Mouse (Mus musculus) hindbrain, postnatal 0 days (tissue): Measurements from ENCODE around the gene Ccdc88a. TPM values are rescaled to one million over a fixed set of nuclear protein-coding genes. Genes with fewer than 3 reads are reported as not detected.
A peak's percentile ranks its signal among the peaks of the same experiment; 100 is the strongest.
"Not testable (repeated sequence)": the region's sequence is repeated elsewhere in the genome, so short reads cannot be mapped to it uniquely, and the experiment has no call there.

Experiments used
- ATAC-seq: fragments of 200-750 bp; cut with Nextera tagmentation; 2 replicates; pipeline ENCODE4 v1.8.0; 2017; ENCODE audit warnings: mild to moderate bottlenecking, moderate TSS enrichment, moderate library complexity
- DNase-seq: peaks from one replicate; pipeline ENCODE4 v3.0.0-alpha.2; 2015; ENCODE audit warnings: low spot score
- H3K27ac ChIP-seq: fragments of 300-500 bp; sonication (generic); 2 replicates; pipeline ENCODE4 v1.5.1; 2014; ENCODE audit warnings: mild to moderate bottlenecking
- H3K27me3 ChIP-seq: fragments of 300-500 bp; sonication (generic); 2 replicates; pipeline ENCODE4 v1.6.1; 2014; ENCODE audit warnings: low read length, mixed read lengths; ENCODE audit not compliant: insufficient read depth
- H3K36me3 ChIP-seq: fragments of 300-500 bp; sonication (generic); 2 replicates; pipeline ENCODE4 v1.6.1; 2014; ENCODE audit warnings: low read length, mixed read lengths; ENCODE audit not compliant: insufficient read depth
- H3K4me1 ChIP-seq: fragments of 300-500 bp; sonication (generic); 2 replicates; pipeline ENCODE4 v1.6.1; 2014; ENCODE audit warnings: antibody characterized with exemption, low read length, mixed read lengths; ENCODE audit not compliant: insufficient read depth
- H3K4me2 ChIP-seq: fragments of 300-500 bp; sonication (generic); 2 replicates; pipeline ENCODE4 v1.6.1; 2014; ENCODE audit warnings: low read depth, mild to moderate bottlenecking, low read length, moderate library complexity, mixed read lengths
- H3K4me3 ChIP-seq: fragments of 300-500 bp; sonication (generic); 2 replicates; pipeline ENCODE4 v1.5.1; 2014; ENCODE audit warnings: low read length
- H3K9ac ChIP-seq: fragments of 300-500 bp; sonication (generic); replicated peaks from 2 replicates; pipeline ENCODE4 v1.6.1; 2014; ENCODE audit warnings: mild to moderate bottlenecking, low read length, moderate library complexity, mixed read lengths
- H3K9me3 ChIP-seq: fragments of 300-500 bp; sonication (generic); 2 replicates; pipeline ENCODE4 v1.6.1; 2016; ENCODE audit warnings: low read length, mixed read lengths
- CTCF ChIP-seq: IDR thresholded peaks from 2 replicates; pipeline ENCODE4 v1.5.1; 2016; ENCODE audit warnings: antibody characterized with exemption, control low read depth, low read depth
- WGBS: fragments of 180-500 bp; shearing (Covaris S2); extraction: QIAGEN DNeasy Blood & Tissue Kit; methylation state at CpG from one replicate; pipeline ENCODE4 v1.1.7; 2014; 5-methylcytosine and 5-hydroxymethylcytosine counted together
- polyA plus RNA-seq: library from polyadenylated mRNA; unstranded; fragments of >200 nt; fragmentation: Nextera tagmentation; extraction: Ambion mirVana; gene quantifications from 2 replicates; pipeline ENCODE4 v1.2.1, GENCODE M21; 2015
- total RNA-seq: library from RNA; depleted of rRNA; stranded (reverse); fragments of >200 nt; gene quantifications from 2 replicates; pipeline ENCODE4 v1.2.3, GENCODE M21; 2014

Ccdc88a gene
- total and polyA plus RNA-seq, 2 experiments from 2014 or later, result 59.0 to 82.6 TPM

DNA sequence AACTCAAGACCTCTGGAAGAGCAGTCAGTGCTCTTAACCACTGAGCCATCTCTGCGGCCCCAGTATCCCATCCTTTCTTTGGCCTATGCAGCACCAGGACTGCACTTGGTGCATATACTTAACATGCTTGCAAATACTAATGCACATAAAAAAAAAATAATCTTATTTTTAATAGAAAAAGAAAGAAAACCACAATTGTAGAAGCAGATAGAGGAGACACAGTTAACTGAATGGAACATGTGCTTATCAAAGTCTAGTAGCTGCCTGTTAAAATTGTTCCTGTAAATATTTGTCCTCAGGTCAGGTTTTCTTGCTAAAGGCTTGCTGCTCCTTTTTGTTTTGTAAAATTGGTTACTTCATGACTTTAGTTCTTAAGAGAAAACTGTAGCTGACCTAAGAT is 164.7 kb downstream of the Ccdc88a start:
- ATAC-seq, result no peak
- DNase-seq, result no peak
- H3K36me3 ChIP-seq, result peaks cover 43% of the 10 kb centered on the region
- H3K9me3 ChIP-seq, result no peaks in the 10 kb centered on the region
- H3K4me1 ChIP-seq, result no peaks in the 10 kb centered on the region
- no peaks in the 10 kb centered on the region for H3K27me3 ChIP-seq
- H3K27ac ChIP-seq, result no peak overlapping the region
- no peak overlapping the region for H3K4me2 ChIP-seq
- 95% methylated on average over 1 of the region's 1 CpGs for WGBS
- H3K4me3 ChIP-seq, result no peak overlapping the region
- no peak for TF ChIP-seq CTCF
- no peak overlapping the region for H3K9ac ChIP-seq

DNA sequence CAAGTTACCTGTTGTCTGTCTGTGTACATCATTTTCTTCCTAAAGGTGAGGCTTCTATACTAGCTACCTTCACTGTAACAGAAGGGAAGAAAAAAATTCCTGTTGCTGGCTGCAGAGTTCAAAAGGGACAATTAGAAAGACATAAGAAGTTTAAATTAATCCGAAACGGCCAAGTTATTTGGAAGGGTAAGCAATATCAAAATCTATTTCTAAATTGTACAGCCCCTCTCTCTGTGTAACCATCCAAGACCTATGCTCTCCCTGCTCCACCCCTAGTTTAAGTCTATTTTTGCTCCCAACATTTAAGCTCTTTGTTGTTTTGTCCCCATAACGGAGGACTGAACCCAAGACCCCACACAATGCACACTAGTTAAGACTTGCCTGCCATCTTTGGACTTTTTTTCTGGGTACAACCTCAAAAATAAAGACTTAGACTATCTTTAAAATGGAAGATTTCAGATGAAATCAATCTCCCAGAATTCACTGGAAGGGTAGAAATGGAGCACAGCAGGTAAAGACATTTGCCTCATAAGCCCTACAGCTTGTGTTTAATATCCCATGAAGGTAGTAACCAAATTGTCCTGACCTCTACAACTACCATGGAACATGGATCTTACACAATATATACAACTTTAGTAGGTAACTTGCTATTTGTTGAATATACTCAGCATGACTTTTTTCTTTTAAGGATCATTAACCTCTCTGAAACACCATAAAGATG is 170.9 kb downstream of the Ccdc88a start:
- H3K4me3 ChIP-seq, result no peak overlapping the region
- 89% methylated on average over 3 of the region's 3 CpGs for WGBS
- DNase-seq (no peak), ATAC-seq (no peak)
- no peak for TF ChIP-seq CTCF
- H3K27ac ChIP-seq, result no peak overlapping the region
- H3K4me2 ChIP-seq, result no peak overlapping the region
- peaks cover 6% of the 10 kb centered on the region; the same call in 1 of the 2 replicates for H3K4me1 ChIP-seq
- H3K9ac ChIP-seq, result no peak overlapping the region
- peaks cover 34% of the 10 kb centered on the region for H3K36me3 ChIP-seq
- H3K9me3 ChIP-seq, result no peaks in the 10 kb centered on the region
- no peaks in the 10 kb centered on the region for H3K27me3 ChIP-seq

DNA sequence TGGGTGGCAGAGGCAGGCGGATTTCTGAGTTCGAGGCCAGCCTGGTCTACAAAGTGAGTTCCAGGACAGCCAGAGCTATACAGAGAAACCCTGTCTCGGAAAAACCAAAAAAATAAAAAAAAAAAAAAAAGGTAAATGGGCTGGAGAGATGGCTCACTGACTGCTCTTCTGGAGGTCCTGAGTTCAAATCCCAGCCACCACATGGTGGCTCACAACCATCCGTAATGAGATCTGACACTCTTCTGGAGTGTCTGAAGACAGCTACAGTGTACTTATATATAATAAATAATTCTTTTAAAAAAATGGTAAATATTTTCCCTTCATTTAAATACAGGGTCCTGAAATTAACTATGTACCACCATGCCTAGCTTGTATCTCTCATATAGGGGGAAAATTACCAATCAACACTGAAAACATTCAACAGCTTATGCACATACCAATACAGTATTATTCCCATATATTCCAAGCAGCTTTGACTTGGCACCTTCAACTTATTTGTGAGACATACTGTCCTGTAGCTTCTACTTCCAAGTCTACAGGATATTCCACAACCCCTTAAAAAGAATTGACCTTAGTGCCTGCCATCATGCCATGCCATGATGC is 171.8 kb downstream of the Ccdc88a start:
- H3K36me3 ChIP-seq, result peaks cover 34% of the 10 kb centered on the region
- H3K9ac ChIP-seq, H3K27me3 ChIP-seq, H3K27ac ChIP-seq, H3K4me3 ChIP-seq, H3K4me1 ChIP-seq, DNase-seq, H3K4me2 ChIP-seq, ATAC-seq, H3K9me3 ChIP-seq: not testable (repeated sequence)
- WGBS, result 86% methylated on average over 4 of the region's 4 CpGs

DNA sequence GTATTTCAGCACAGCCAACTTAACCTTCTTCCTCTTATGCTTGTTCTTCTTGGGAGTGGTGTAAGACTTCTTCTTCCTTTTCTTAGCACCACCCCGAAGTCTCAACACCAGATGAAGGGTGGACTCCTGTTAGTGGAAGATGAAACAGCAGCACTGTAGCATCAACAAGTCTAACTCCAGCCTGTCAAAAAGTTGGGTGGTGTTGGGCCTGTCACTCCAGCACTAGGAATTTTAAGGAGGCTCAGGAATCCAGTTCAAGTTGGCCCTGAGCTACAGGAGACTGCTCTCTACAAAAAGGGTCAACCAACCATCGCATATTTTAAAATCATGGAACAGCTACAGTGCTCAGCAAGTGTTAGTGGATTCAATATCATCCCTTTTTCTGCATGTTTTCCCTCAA is 172.8 kb downstream of the Ccdc88a start:
- not testable (repeated sequence) for DNase-seq, H3K27ac ChIP-seq, H3K4me1 ChIP-seq, H3K9me3 ChIP-seq, ATAC-seq, H3K27me3 ChIP-seq
- WGBS, result 78% methylated on average over 2 of the region's 2 CpGs
- H3K36me3 ChIP-seq, result peaks cover 26% of the 10 kb centered on the region
- H3K4me3 ChIP-seq, result peak overlapping the region; percentile 77; the same call in 1 of the 2 replicates
- peak overlapping the region; percentile 80 for H3K4me2 ChIP-seq
- peak overlapping the region; percentile 84; the same call in 1 of the 2 replicates for H3K9ac ChIP-seq

DNA sequence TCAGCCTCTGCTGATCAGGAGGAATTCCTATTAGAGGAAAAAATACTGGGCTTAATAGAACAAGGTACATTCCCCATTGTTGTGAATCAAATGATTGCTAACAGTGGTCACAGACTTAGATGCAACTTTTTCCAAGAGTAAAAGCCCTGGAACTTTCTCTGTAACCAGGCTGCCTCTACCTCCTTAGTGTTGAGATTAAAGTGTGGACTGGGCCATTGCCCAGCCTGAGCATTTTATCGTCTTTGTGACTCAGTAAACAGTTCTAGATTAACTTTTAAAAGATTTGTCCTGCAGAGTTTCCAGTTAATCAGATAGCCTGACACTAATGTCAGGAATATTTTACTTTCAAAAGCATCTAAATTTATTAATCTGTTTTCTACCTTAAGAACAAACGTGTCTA is 173.3 kb downstream of the Ccdc88a start:
- Histone ChIP-seq H3K27me3 (no peaks in the 10 kb centered on the region), H3K9ac (peak overlapping the region; percentile 84), H3K4me2 (peak overlapping the region; percentile 80), H3K36me3 (peaks cover 22% of the 10 kb centered on the region), H3K4me1 (peaks cover 6% of the 10 kb centered on the region; the same call in 1 of the 2 replicates), H3K27ac (no peak overlapping the region), H3K9me3 (no peaks in the 10 kb centered on the region), H3K4me3 (peak overlapping the region; percentile 77)
- ATAC-seq, result no peak
- 21% methylated on average over 2 of the region's 2 CpGs for WGBS
- TF ChIP-seq CTCF, result no peak
- no peak for DNase-seq

DNA sequence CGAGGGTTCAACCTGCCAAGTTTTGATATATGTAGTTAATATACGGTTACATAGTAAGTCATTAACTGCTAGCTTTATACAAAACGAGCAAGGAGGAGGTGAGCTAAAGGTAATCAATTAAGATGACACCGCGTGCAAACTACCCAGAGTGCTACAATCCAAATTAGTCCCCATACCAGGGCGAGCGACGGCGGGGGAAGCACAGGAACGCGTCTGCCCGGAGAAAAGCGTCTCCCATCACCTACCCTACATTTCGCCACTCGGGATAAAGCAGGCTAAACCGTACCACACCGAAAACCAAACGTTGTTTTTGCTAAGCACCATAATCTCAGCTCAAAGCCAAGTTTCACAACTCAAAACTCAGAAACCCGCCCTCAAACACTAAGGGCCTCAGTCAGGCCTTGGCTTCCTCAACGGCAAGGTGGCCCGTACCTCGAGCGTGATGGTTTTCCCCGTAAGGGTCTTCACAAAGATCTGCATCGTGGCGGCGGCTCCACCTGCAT is 173.8 kb downstream of the Ccdc88a start:
- no peak for DNase-seq
- no peak for TF ChIP-seq CTCF
- Histone ChIP-seq H3K27me3 (no peaks in the 10 kb centered on the region), H3K9ac (peak overlapping the region; percentile 84), H3K9me3 (no peaks in the 10 kb centered on the region), H3K4me1 (peaks cover 6% of the 10 kb centered on the region; the same call in 1 of the 2 replicates), H3K36me3 (peaks cover 20% of the 10 kb centered on the region), H3K27ac (peak overlapping the region; percentile 93), H3K4me2 (peak overlapping the region; percentile 80), H3K4me3 (peak overlapping the region; percentile 77)
- WGBS, result under 1% methylated on average over 27 of the region's 27 CpGs
- ATAC-seq, result peak; percentile 25
